Mouse (Mus musculus) C2C12 (cell line): ENCODE measurements around the gene Pithd1.

ENCODE experiments used
- CEBPB ChIP-seq: IDR thresholded peaks from one replicate; pipeline ENCODE4 v1.6.1; 2011; ENCODE audit warnings: low read depth, mild to moderate bottlenecking, control low read depth, moderate library complexity
- CTCF ChIP-seq: IDR thresholded peaks from one replicate; pipeline ENCODE4 v1.5.1; 2011; ENCODE audit not compliant: control insufficient read depth, insufficient read depth, insufficient read length
- FOSL1 ChIP-seq: IDR thresholded peaks from one replicate; pipeline ENCODE4 v1.8.0; 2011; ENCODE audit warnings: mild to moderate bottlenecking, low read length; ENCODE audit not compliant: poor library complexity, insufficient read depth, severe bottlenecking
- MAX ChIP-seq: IDR thresholded peaks from one replicate; pipeline ENCODE4 v1.6.1; 2011; ENCODE audit warnings: mild to moderate bottlenecking, control low read depth
- MYOD1 ChIP-seq: IDR thresholded peaks from one replicate; pipeline ENCODE4 v1.6.1; 2011; ENCODE audit warnings: low read depth; ENCODE audit not compliant: control insufficient read depth, insufficient read length
- USF1 ChIP-seq: IDR thresholded peaks from one replicate; pipeline ENCODE4 v1.6.1; 2011; ENCODE audit warnings: low read depth, mild to moderate bottlenecking, control low read depth, moderate library complexity

GRCm38 (mm10) chr4:135966283-135966682 lies 20.8 kb downstream of the Pithd1 start:
- no peak for TF ChIP-seq CTCF
- no peak for TF ChIP-seq USF1
- no peak for TF ChIP-seq CEBPB
- no peak for TF ChIP-seq MYOD1
- no peak for TF ChIP-seq FOSL1
- no peak for TF ChIP-seq MAX
